Mouse (Mus musculus) limb, embryonic 15.5 days (tissue): ENCODE data around the gene Nmb. TPM values are rescaled to one million over a fixed set of nuclear protein-coding genes. Genes with fewer than 3 reads are reported as not detected.
"Not testable (repeated sequence)": the region's sequence is repeated elsewhere in the genome, so short reads cannot be mapped to it uniquely, and the experiment has no call there.

ENCODE experiments used
- ATAC-seq: fragments of 200-750 bp; cut with Nextera tagmentation; 2 replicates; pipeline ENCODE4 v1.8.0; 2017; ENCODE audit warnings: low read depth, moderate TSS enrichment; ENCODE audit not compliant: insufficient number of reproducible peaks, low FRiP score, low TSS enrichment
- H3K27ac ChIP-seq: fragments of 300-500 bp; sonication (generic); 2 replicates; pipeline ENCODE4 v1.5.1; 2015; ENCODE audit warnings: moderate library complexity, mild to moderate bottlenecking, inconsistent platforms
- H3K27me3 ChIP-seq: fragments of 300-500 bp; sonication (generic); 2 replicates; pipeline ENCODE4 v1.6.1; 2015; ENCODE audit warnings: inconsistent platforms
- H3K36me3 ChIP-seq: fragments of 300-500 bp; sonication (generic); 2 replicates; pipeline ENCODE4 v1.6.1; 2015; ENCODE audit warnings: inconsistent platforms
- H3K4me1 ChIP-seq: fragments of 300-500 bp; sonication (generic); 2 replicates; pipeline ENCODE4 v1.6.1; 2015; ENCODE audit warnings: inconsistent platforms
- H3K4me2 ChIP-seq: fragments of 300-500 bp; sonication (generic); 2 replicates; pipeline ENCODE4 v1.6.1; 2015; ENCODE audit warnings: mild to moderate bottlenecking, inconsistent platforms
- H3K4me3 ChIP-seq: fragments of 300-500 bp; sonication (generic); 2 replicates; pipeline ENCODE4 v1.5.1; 2015; ENCODE audit warnings: mild to moderate bottlenecking, inconsistent platforms
- H3K9ac ChIP-seq: fragments of 300-500 bp; sonication (generic); 2 replicates; pipeline ENCODE4 v1.6.1; 2015; ENCODE audit warnings: inconsistent platforms
- H3K9me3 ChIP-seq: fragments of 300-500 bp; sonication (generic); 2 replicates; pipeline ENCODE4 v1.6.1; 2016; ENCODE audit warnings: inconsistent platforms
- WGBS: fragments of 180-500 bp; shearing (Covaris S2); methylation state at CpG from one replicate; pipeline ENCODE4 v1.1.7; 2015; 5-methylcytosine and 5-hydroxymethylcytosine counted together
- polyA plus RNA-seq: library from polyadenylated mRNA; unstranded; fragments of >200 nt; fragmentation: Nextera tagmentation; extraction: Ambion mirVana; gene quantifications from 2 replicates; pipeline ENCODE4 v1.2.1, GENCODE M21; 2015

The Nmb gene
- polyA plus RNA-seq, result 5.6 and 6.6 TPM in 2 replicates

GRCm38 (mm10) chr7:80904921-80905515 is at the start of gene Nmb:
Nmb (minus strand) TSS chr7:80905076.
- Histone ChIP-seq H3K4me3 (peak within 1 kb of the TSS; percentile 45), H3K4me1 (peaks cover 24% of the 10 kb centered on the region), H3K27ac (no peak within 1 kb of the TSS), H3K9ac (no peak within 1 kb of the TSS), H3K4me2 (peak within 1 kb of the TSS; percentile 88), H3K27me3 (no peaks in the 10 kb centered on the region), H3K9me3 (no peaks in the 10 kb centered on the region), H3K36me3 (peaks cover 28% of the 10 kb centered on the region)
- WGBS, result 5% methylated on average over 19 of the region's 19 CpGs
- ATAC-seq, result no peak

GRCm38 (mm10) chr7:80954251-80954650 is 49.4 kb upstream of the Nmb start:
- Histone ChIP-seq H3K9me3 (no peaks in the 10 kb centered on the region), H3K27ac (no peak overlapping the region), H3K9ac (no peak overlapping the region), H3K27me3 (no peaks in the 10 kb centered on the region), H3K36me3 (no peaks in the 10 kb centered on the region), H3K4me3 (no peak overlapping the region), H3K4me2 (no peak overlapping the region), H3K4me1 (no peaks in the 10 kb centered on the region)
- no peak for ATAC-seq
- 80% methylated on average over 2 of the region's 2 CpGs for WGBS

GRCm38 (mm10) chr7:80952140-80952539 is 47.3 kb upstream of the Nmb start:
- Histone ChIP-seq H3K27me3 (no peaks in the 10 kb centered on the region), H3K4me2 (no peak overlapping the region), H3K4me3 (no peak overlapping the region), H3K4me1 (no peaks in the 10 kb centered on the region), H3K27ac (no peak overlapping the region), H3K36me3 (no peaks in the 10 kb centered on the region), H3K9ac (no peak overlapping the region), H3K9me3 (no peaks in the 10 kb centered on the region)
- 58% methylated on average over 3 of the region's 3 CpGs for WGBS
- ATAC-seq, result no peak

GRCm38 (mm10) chr7:80951461-80951860 is 46.6 kb upstream of the Nmb start:
- Histone ChIP-seq H3K36me3 (no peaks in the 10 kb centered on the region), H3K27me3 (no peaks in the 10 kb centered on the region), H3K4me1 (peaks cover 3% of the 10 kb centered on the region; the same call in 1 of the 2 replicates), H3K4me2 (no peak overlapping the region), H3K9ac (no peak overlapping the region), H3K27ac (no peak overlapping the region), H3K4me3 (no peak overlapping the region), H3K9me3 (no peaks in the 10 kb centered on the region)
- WGBS, result 85% methylated on average over 4 of the region's 4 CpGs
- ATAC-seq, result no peak

- peak; percentile 97 for ATAC-seq
- H3K4me2 ChIP-seq, result peak within 1 kb of the TSS; percentile 58
- H3K27me3 ChIP-seq, result no peaks in the 10 kb centered on the region
- no peaks in the 10 kb centered on the region for H3K9me3 ChIP-seq
- peaks cover 2% of the 10 kb centered on the region; the same call in 1 of the 2 replicates for H3K36me3 ChIP-seq
- H3K4me3 ChIP-seq, result peak within 1 kb of the TSS; percentile 82
- H3K27ac ChIP-seq, result peak within 1 kb of the TSS; percentile 97
- WGBS, result 1% methylated on average over 44 of the region's 44 CpGs
- peak within 1 kb of the TSS; percentile 80 for H3K9ac ChIP-seq
- H3K4me1 ChIP-seq, result peaks cover 13% of the 10 kb centered on the region; the same call in 1 of the 2 replicates
Observed at GRCm38 (mm10) chr7:80947445-80948350, 42.8 kb upstream of the Nmb start, which contains the start of gene Sec11a. Sec11a (minus strand) TSS chr7:80947780.

- H3K27me3 ChIP-seq, result no peaks in the 10 kb centered on the region
- H3K9ac ChIP-seq, result no peak overlapping the region
- H3K27ac ChIP-seq, result no peak overlapping the region
- no peak for ATAC-seq
- no peak overlapping the region for H3K4me2 ChIP-seq
- no peaks in the 10 kb centered on the region for H3K9me3 ChIP-seq
- peaks cover 12% of the 10 kb centered on the region for H3K36me3 ChIP-seq
- 96% methylated on average over 4 of the region's 4 CpGs for WGBS
- H3K4me1 ChIP-seq, result no peaks in the 10 kb centered on the region
- H3K4me3 ChIP-seq, result no peak overlapping the region
Observed at GRCm38 (mm10) chr7:80939808-80940207, 34.9 kb upstream of the Nmb start.

- not testable (repeated sequence) for H3K4me1 ChIP-seq, H3K9ac ChIP-seq, H3K4me2 ChIP-seq, H3K27ac ChIP-seq, H3K4me3 ChIP-seq, H3K9me3 ChIP-seq, H3K27me3 ChIP-seq, ATAC-seq
- H3K36me3 ChIP-seq, result peaks cover 21% of the 10 kb centered on the region
Observed at GRCm38 (mm10) chr7:80937304-80937666, 32.4 kb upstream of the Nmb start.

- not testable (repeated sequence) for H3K4me1 ChIP-seq, H3K27me3 ChIP-seq, H3K27ac ChIP-seq, H3K4me3 ChIP-seq, H3K4me2 ChIP-seq, H3K9me3 ChIP-seq, ATAC-seq, H3K9ac ChIP-seq
- WGBS, result 65% methylated on average over 7 of the region's 7 CpGs
- peaks cover 25% of the 10 kb centered on the region for H3K36me3 ChIP-seq
Observed at GRCm38 (mm10) chr7:80936617-80937303, 31.9 kb upstream of the Nmb start.

- no peak overlapping the region for H3K4me2 ChIP-seq
Observed at GRCm38 (mm10) chr7:80935834-80936233, 31.0 kb upstream of the Nmb start.

GRCm38 (mm10) chr7:80932777-80933176 is 27.9 kb upstream of the Nmb start:
- no peak overlapping the region for H3K4me3 ChIP-seq
- no peak overlapping the region for H3K4me2 ChIP-seq
- no peak overlapping the region for H3K9ac ChIP-seq
- peaks cover 32% of the 10 kb centered on the region for H3K36me3 ChIP-seq
- no peaks in the 10 kb centered on the region for H3K9me3 ChIP-seq
- H3K27ac ChIP-seq, result no peak overlapping the region
- WGBS, result 79% methylated on average over 1 of the region's 1 CpGs
- no peaks in the 10 kb centered on the region for H3K4me1 ChIP-seq
- ATAC-seq, result no peak
- no peaks in the 10 kb centered on the region for H3K27me3 ChIP-seq

More at GRCm38 (mm10) chr7:80935834-80936233, 31.0 kb upstream of the Nmb start:
- H3K4me1 ChIP-seq, result no peaks in the 10 kb centered on the region
- no peak overlapping the region for H3K4me3 ChIP-seq
- no peak overlapping the region for H3K27ac ChIP-seq
- peaks cover 33% of the 10 kb centered on the region for H3K36me3 ChIP-seq
- ATAC-seq, result no peak
- 97% methylated on average over 1 of the region's 1 CpGs for WGBS
- no peak overlapping the region for H3K9ac ChIP-seq
- no peaks in the 10 kb centered on the region for H3K9me3 ChIP-seq
- no peaks in the 10 kb centered on the region for H3K27me3 ChIP-seq

- no peak overlapping the region for H3K27ac ChIP-seq
- no peak overlapping the region for H3K4me2 ChIP-seq
- no peaks in the 10 kb centered on the region for H3K9me3 ChIP-seq
- H3K27me3 ChIP-seq, result no peaks in the 10 kb centered on the region
- H3K36me3 ChIP-seq, result peaks cover 39% of the 10 kb centered on the region
- H3K4me1 ChIP-seq, result no peaks in the 10 kb centered on the region
- no peak overlapping the region for H3K9ac ChIP-seq
- ATAC-seq, result no peak
- no peak overlapping the region for H3K4me3 ChIP-seq
- 92% methylated on average over 8 of the region's 8 CpGs for WGBS
Observed at GRCm38 (mm10) chr7:80931618-80932207, 26.8 kb upstream of the Nmb start.
